Mouse (Mus musculus): ENCODE measurements around the gene Morc1.

Gene Morc1

GRCm38 (mm10) chr16:48431027-48431426 is at the start of gene Morc1:
Gene Morc1, plus strand, starts transcription at chr16:48431237.
- DNase-seq (ENCODE audit: low spot score), result no peak

DNA sequence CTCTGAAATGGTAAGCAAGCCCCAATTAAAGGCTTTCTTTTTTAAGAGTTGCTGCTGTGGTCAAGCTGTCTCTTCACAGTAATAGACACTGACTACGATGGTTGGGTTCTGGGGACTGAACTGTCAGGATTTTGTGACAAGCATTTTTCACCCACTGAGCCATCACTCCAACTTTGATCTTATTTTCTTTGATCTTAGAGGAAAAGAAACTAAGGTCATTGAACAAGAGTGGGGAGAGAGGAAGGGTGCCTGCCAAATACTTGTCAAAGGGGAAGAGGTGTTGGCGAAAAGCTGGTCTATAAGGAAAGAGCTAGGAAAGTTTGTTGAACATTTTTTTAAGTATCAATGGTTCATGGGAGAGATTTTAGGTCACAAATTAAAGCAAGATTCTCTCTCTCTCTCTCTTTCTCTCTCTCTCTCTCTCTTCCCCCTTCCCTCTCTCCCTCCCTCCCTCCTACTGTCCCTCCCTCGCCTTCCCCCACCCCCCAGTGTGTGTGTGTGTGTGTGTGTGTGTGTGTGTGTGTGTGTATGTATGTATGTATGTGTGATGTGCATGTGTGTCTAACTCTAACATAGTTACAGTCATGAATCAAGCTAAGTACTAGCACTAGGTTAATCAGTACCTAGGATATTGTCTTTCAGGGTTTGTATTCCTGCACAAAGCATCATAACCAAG is 47.3 kb upstream of the Morc1 start:
- DNase-seq (ENCODE audit: low spot score), result no peak

DNA sequence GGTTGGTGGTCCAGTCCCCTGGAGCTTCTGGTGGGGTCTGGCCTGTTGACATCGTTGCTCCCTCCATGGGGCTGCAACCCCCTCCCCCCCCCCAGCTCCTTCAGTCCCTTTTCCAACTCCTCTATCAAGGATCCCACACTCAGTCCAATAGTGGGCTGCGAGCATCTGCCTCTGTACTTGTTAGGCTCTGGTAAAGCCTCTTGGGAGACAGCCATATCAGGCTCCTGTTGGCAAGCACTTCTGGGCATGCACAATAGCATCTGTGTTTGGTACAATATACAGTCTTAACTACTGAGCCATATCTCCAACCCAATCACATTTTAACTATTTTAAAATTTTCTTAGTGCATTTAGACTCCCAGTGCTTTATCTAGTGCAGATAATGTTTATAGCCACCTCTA is 44.1 kb upstream of the Morc1 start:
- no peak for DNase-seq (ENCODE audit: low spot score)

GRCm38 (mm10) chr16:48395278-48395677 is 35.8 kb upstream of the Morc1 start:
- DNase-seq (ENCODE audit: low spot score), result no peak

DNA sequence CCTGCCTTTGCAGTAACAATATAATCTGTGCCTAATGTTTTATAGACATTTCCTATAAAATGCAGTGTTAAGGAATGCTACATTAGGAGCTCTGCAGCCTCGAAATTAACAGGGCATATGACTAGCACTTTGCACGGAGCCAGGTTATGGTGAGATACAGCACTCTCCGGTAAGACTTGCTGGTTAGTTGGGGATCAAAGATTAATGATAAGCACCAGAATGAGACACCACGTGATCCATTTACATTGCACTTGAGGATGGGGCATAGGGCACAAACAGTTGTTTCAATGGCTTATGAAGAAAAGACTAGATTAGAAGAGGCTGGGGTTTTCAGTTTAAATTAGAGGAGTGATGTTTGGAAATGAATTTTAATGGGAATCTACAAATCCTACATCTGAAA is 28.1 kb upstream of the Morc1 start:
- DNase-seq (ENCODE audit: low spot score), result no peak

GRCm38 (mm10) chr16:48403423-48403822 is 27.6 kb upstream of the Morc1 start:
- DNase-seq (ENCODE audit: low spot score), result no peak

DNA sequence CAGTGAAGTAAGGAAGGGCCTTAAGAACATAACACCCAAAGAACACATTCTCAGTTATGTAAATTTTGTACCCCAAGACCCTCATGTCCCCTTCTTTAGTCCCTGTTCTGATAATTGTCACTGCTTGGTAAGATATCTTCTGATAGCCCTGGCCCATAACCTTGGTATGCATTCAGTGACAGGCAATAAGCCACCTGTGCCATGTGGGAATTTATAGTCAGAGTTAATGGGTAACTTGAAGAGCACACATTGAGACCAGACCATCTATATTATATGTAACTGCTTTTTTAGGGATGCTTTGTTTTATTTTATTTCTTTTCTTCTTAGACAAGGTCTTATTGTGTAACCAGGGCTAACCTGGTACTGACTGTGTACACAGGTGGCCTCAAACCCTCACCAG is 27.0 kb upstream of the Morc1 start:
- no peak for DNase-seq (ENCODE audit: low spot score)

- DNase-seq (ENCODE audit: low spot score), result no peak
These were observed 25.2 kb upstream of the Morc1 start for GRCm38 (mm10) chr16:48405674-48406403.

DNA sequence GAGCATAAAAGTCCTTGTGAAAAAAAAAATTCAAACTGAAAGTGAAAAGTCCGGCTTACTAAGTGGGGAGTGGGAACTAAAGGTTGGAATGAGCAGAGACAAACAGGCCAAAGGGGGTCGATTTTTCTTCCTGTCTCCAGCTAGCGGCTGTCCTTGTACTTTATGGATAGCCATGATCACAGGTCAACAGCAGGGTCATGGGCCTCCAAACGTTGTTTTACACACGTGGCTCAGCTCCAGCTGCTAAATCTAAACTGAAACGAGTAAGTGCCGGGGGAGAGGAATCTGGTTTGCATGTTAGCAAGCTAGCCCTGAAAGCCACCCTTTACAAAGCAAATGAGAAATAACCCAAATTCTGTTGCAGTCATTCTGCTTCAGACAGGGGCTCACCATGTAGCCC is 21.5 kb upstream of the Morc1 start:
- no peak for DNase-seq (ENCODE audit: low spot score)

DNA sequence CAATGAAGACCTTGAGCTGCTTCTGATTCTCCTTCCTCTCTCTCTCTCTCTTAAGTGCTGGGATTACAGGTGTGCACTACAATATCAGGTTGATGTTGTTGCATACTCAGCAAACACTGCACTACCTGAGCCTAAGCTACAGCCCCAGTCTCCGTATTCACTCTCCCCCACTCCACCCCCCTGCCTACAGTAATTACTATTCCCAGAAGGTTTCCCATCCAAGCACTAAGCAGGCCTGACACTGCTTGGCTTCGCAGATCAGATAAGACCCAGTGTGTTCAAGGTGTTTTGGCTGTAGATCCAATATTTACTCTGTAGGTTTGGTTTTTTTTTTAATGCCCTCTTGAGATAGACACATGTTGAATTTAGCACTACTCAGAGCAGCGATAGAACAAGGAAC is 20.9 kb upstream of the Morc1 start:
- DNase-seq (ENCODE audit: low spot score), result no peak

DNA sequence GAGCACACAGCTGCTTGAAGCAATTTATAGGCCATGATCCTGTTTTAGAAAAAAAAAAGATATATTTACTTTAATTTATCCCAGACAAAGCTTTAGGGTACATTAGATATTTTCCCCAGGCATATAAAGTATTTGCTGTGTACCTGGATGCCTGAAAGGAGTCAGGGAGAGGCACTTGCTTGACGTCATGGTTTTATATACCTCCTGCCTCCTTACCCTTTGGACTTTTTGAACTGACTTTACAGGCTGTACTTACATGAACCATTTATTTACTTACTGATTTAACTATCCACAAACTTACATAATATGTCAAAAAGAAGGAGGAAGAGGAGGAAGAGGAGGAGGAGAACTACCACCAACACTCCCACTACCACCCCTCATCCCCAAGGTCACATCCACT is 18.8 kb upstream of the Morc1 start, which contains the start of gene Gm5485:
TSS of gene Gm5485 (minus strand) at position 171 of the 400 bp plus-strand sequence.
- no peak for DNase-seq (ENCODE audit: low spot score)

DNA sequence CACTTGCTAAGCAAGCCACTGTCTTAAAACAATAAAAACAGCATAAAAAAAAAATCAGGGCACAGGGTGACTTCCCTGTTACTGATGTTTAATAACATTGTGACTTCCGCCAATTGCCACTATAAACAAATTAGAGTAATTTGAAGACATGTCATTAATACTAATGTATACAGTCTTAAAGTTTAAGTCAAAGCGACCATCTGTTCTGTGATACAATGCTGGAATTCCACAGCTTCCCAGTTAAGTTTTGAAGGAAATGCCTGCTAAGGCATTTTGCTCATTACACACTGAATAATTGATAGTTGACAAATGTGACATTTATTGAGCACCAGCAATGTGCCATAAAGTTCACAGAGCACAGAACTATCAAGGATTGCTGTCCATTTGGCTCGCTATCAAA is 12.5 kb upstream of the Morc1 start:
- no peak for DNase-seq (ENCODE audit: low spot score)

GRCm38 (mm10) chr16:48419035-48419434 is 12.0 kb upstream of the Morc1 start:
- no peak for DNase-seq (ENCODE audit: low spot score)

DNA sequence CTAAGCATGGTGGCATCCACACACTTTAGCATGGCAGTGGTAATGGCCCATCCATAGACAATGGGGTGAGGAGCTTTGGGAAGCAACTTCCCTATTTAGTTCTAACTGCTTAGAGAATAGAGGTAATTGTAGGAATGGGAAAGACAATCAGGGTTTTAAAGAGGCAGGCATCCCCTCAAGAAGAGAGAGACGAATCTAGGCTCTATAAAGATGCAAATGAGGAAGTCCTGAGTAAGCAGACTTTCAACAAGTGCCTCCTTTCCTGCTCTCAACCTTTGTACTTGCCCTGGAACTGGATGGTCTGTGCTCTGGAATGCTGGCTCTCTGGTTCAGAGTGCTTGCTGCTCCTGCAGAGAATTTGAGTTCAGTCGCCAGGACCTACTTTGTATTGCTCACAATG is 8.5 kb upstream of the Morc1 start:
- no peak for DNase-seq (ENCODE audit: low spot score)

DNA sequence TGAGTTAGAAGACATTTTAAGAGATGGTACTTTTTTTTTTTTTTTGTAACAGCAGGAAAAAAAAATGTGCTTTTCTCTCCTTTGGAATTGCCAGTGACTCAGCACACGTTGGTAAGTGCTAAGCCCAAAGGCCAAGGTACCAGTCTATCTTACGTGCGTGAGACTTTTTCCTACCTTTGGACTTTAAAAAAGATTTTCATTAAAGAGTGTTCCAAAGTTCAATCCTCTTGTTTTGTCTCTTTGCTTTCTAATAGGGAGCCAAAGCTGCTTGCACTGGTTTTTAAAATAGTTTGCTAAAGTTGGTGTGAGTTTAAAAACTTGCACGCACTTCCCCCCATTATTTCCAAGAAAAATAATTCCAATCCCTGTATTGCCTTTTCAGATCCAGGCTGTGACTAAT is 7.0 kb upstream of the Morc1 start:
- DNase-seq (ENCODE audit: low spot score), result no peak

DNA sequence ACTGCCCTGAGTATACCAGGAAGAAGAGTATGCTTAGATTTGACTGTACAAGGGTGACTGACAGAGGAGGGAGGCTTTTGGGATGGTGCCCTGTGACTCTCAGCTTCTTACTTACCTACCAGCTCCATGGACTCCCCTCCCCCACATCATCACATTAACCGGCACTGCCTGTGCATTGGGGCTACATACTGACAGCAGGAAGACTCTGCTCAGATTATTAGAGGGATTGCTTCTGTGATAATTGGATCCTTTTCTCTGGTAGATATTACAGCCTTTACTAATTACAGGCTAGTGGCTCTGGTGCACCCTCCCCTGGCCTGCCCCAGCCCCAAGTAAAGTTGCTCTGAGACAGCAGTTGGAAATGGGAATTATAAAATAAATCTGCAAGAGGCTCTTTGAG is 1.6 kb upstream of the Morc1 start:
- DNase-seq (ENCODE audit: low spot score), result no peak

DNA sequence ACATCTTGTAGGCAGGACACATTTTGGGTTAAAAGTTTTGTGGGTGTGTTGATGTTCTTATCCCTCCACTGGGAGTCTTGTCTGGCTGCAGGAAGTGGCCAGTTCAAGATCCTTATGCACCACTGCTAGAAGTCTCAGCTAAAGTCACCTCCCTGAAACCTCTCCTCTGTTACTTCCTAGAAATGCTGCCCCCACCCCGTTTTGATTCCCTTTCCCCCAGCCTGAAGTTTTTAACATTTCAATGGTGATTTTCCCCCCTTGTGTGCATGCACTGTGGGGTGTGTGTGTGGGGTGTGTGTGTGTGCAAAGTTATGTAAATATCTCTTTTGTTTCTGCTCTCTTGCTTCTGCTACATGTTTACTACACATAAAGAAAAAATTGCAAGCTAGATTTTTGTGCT is 4.4 kb downstream of the Morc1 start:
- DNase-seq (ENCODE audit: low spot score), result no peak

DNA sequence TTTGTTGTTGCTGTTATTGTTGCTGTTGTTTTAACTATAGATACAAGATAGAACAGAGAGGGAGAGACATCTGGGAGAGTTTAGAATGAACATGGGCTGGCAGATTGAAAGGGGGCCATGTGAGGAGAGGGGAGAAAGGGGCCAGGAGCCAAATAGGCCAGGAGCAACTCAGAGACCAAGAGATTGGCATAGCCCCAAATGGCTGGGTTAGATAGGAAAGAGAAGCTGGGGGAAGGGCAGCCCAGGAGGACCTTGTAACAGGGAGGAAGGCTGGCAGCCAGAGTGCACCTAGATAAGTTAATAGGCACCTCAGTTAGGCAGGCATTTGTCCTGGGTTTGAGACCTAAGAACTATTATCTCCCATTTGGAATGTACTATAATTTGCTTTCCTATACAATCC is 6.4 kb downstream of the Morc1 start:
- DNase-seq (ENCODE audit: low spot score), result no peak

GRCm38 (mm10) chr16:48444589-48444988 is 13.6 kb downstream of the Morc1 start:
- no peak for DNase-seq (ENCODE audit: low spot score)

DNA sequence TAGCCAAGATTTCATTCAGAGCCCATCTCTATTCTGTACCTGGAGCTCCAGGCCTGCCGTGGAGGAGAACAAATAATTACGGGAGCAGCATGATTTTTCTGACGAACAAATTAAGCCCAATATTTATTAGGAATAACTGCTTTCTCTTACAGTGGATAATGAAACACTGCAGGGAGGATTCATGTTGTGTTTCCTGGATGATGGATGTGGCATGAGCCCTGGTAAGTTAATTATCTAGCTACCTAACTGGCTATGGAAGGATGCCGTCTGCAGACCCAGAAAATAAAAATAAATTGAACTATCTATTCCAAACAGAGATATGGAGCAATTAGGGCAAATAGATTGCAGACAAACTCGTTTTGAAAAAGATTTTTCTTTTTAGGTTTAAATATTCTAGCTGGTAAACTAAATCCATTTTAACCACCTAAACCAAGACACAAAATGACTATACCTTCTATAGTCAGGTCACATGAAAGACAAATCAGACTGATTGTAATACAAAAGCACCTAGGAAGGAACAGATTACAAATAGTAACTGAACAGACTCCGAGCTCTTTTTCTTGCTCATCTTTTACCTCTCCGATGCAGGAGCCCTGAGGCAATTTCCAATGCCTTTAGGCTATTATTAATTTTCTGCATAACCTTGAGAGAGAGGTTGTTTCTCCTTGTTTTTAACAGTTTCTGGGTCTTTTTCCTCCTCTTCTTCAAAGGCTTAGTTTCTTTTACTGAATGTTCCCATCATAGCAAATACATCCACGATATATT is 15.3 kb downstream of the Morc1 start:
- no peak for DNase-seq (ENCODE audit: low spot score)

GRCm38 (mm10) chr16:48453264-48453663 is 22.2 kb downstream of the Morc1 start:
- no peak for DNase-seq (ENCODE audit: low spot score)

GRCm38 (mm10) chr16:48473396-48473795 is 42.4 kb downstream of the Morc1 start:
- no peak for DNase-seq (ENCODE audit: low spot score)

Data from urinary bladder, postnatal 14 days (tissue).